Mouse (Mus musculus): ENCODE results near the gene Pawr. TPM values are rescaled to one million over a fixed set of nuclear protein-coding genes. Genes with fewer than 3 reads are reported as not detected.
A peak's percentile ranks its signal among the peaks of the same experiment; 100 is the strongest.

Pawr gene
- polyA plus RNA-seq, 1 experiment from 2014 or later = 7.2 TPM

GRCm38 (mm10) chr10:108315236-108315635 lies 16.7 kb upstream of the Pawr start:
- Histone ChIP-seq H3K36me3 (no peaks in the 10 kb centered on the region), H3K4me3 (no peak overlapping the region), H3K4me2 (no peak overlapping the region), H3K27ac (no peak overlapping the region), H3K9ac (no peak overlapping the region), H3K9me3 (replicated peaks) (no peaks in the 10 kb centered on the region), H3K27me3 (no peaks in the 10 kb centered on the region), H3K4me1 (replicated peaks) (no peaks in the 10 kb centered on the region)
- ATAC-seq (replicated peaks; ENCODE audit: insufficient number of reproducible peaks, insufficient read depth, low FRiP score, low read depth) = no peak
- 92% methylated on average over 7 of the region's 7 CpGs for WGBS

- Histone ChIP-seq H3K4me1 (replicated peaks) (peaks cover 8% of the 10 kb centered on the region), H3K4me3 (no peak overlapping the region), H3K36me3 (no peaks in the 10 kb centered on the region), H3K27ac (no peak overlapping the region), H3K9me3 (replicated peaks) (no peaks in the 10 kb centered on the region), H3K9ac (no peak overlapping the region), H3K27me3 (peaks cover 14% of the 10 kb centered on the region), H3K4me2 (no peak overlapping the region)
- WGBS = 79% methylated on average over 7 of the region's 7 CpGs
- ATAC-seq (replicated peaks; ENCODE audit: insufficient number of reproducible peaks, insufficient read depth, low FRiP score, low read depth) = no peak
These were observed 3.6 kb upstream of the Pawr start for GRCm38 (mm10) chr10:108328356-108328755.

DNA sequence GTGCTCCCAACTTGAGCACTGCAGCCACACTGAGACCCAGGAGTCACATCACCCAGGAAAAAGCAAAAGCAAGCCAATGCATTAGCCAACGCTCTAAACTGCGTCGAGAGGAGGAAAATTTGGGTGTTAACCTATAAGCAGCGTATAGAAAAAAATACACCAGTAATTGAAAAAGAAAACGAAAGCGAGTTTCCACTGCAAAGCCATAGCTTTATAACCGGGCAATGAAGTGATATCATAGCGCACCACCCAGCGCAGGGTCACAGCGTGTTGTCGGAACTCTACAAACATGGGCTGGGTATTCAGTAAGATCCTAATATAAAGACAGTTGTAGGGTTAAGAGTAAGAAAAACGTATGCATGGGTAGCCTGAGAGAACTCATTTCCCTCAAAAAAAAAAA lies 2.9 kb upstream of the Pawr start:
- Histone ChIP-seq H3K27me3 (peaks cover 14% of the 10 kb centered on the region), H3K9me3 (replicated peaks) (no peaks in the 10 kb centered on the region), H3K36me3 (no peaks in the 10 kb centered on the region), H3K4me2 (no peak overlapping the region), H3K9ac (no peak overlapping the region), H3K4me1 (replicated peaks) (peaks cover 10% of the 10 kb centered on the region), H3K4me3 (no peak overlapping the region), H3K27ac (no peak overlapping the region)
- 85% methylated on average over 12 of the region's 12 CpGs for WGBS
- no peak for ATAC-seq (replicated peaks; ENCODE audit: insufficient number of reproducible peaks, insufficient read depth, low FRiP score, low read depth)

DNA sequence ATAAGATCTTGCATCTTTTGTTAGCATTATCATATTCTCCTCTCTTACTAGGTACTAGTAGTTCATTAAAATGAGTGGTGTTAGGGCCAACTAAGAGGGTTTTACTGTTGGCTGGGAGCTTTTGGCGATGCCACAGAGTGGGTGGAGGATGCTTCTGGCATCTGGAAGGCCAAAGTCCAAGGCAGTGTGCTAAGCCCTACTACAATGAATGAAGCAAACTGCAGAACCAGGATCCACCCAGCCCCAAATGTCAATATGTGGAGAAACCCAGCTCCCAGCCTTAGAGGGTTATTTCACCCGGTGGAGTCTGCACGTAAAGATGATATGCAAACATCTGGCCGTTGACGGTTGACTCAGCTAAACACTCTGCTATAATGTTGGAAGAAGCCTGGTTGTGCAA lies 2.1 kb upstream of the Pawr start:
- no peak overlapping the region for H3K4me2 ChIP-seq
- 78% methylated on average over 5 of the region's 5 CpGs for WGBS
- peaks cover 14% of the 10 kb centered on the region for H3K27me3 ChIP-seq
- H3K36me3 ChIP-seq = no peaks in the 10 kb centered on the region
- no peak for ATAC-seq (replicated peaks; ENCODE audit: insufficient number of reproducible peaks, insufficient read depth, low FRiP score, low read depth)
- peaks cover 14% of the 10 kb centered on the region for H3K4me1 ChIP-seq (replicated peaks)
- no peak overlapping the region for H3K4me3 ChIP-seq
- H3K9me3 ChIP-seq (replicated peaks) = no peaks in the 10 kb centered on the region
- H3K27ac ChIP-seq = no peak overlapping the region
- no peak overlapping the region for H3K9ac ChIP-seq

- Histone ChIP-seq H3K4me3 (peak overlapping the region; percentile 94), H3K27ac (no peak overlapping the region), H3K9me3 (replicated peaks) (no peaks in the 10 kb centered on the region), H3K4me2 (peak overlapping the region; percentile 85), H3K27me3 (peaks cover 14% of the 10 kb centered on the region), H3K36me3 (no peaks in the 10 kb centered on the region), H3K4me1 (replicated peaks) (peaks cover 14% of the 10 kb centered on the region), H3K9ac (0 out of 2 replicates have a peak overlapping the region, but pooled peaks have one; percentile 21)
- no peak for ATAC-seq (replicated peaks; ENCODE audit: insufficient number of reproducible peaks, insufficient read depth, low FRiP score, low read depth)
- 14% methylated on average over 10 of the region's 10 CpGs for WGBS
These were observed 957 bp upstream of the Pawr start for GRCm38 (mm10) chr10:108330964-108331363.

GRCm38 (mm10) chr10:108332571-108333541 lies 935 bp downstream of the Pawr start:
- Histone ChIP-seq H3K4me2 (peak overlapping the region; percentile 85), H3K9me3 (replicated peaks) (no peaks in the 10 kb centered on the region), H3K27ac (peak overlapping the region; percentile 70), H3K9ac (peak overlapping the region; percentile 82), H3K36me3 (no peaks in the 10 kb centered on the region), H3K4me3 (peak overlapping the region; percentile 94), H3K4me1 (replicated peaks) (peaks cover 17% of the 10 kb centered on the region), H3K27me3 (peaks cover 14% of the 10 kb centered on the region)
- ATAC-seq (replicated peaks; ENCODE audit: insufficient number of reproducible peaks, insufficient read depth, low FRiP score, low read depth) = peak; percentile 63
- under 1% methylated on average over 123 of the region's 129 CpGs for whole genome bisulfite sequencing

DNA sequence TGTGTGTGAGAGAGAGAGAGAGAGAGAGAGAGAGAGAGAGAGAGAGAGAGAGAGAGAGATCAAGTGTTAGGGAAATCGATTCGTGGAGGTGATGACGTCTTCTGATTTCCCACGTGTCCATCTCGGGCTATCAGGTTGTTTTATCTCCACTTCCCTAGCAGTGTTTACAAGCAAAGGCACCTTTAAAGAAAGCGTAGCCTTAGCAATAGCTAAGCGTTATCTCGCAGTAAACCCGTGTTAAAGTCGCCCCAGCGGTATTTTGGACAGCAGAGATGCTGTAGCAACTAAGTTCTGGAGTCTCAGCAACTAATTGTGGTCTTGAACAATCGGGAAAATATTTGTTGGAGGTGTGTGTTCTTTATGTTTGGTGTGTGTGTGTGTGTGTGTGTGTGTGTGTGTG lies 1.7 kb downstream of the Pawr start:
- Histone ChIP-seq H3K9me3 (replicated peaks) (no peaks in the 10 kb centered on the region), H3K4me3 (peak overlapping the region; percentile 94), H3K9ac (peak overlapping the region; percentile 82; the same call in 1 of the 2 replicates), H3K4me1 (replicated peaks) (peaks cover 17% of the 10 kb centered on the region), H3K4me2 (peak overlapping the region; percentile 85), H3K27ac (no peak overlapping the region), H3K27me3 (peaks cover 14% of the 10 kb centered on the region), H3K36me3 (no peaks in the 10 kb centered on the region)
- no peak for ATAC-seq (replicated peaks; ENCODE audit: insufficient number of reproducible peaks, insufficient read depth, low FRiP score, low read depth)
- 6% methylated on average over 12 of the region's 12 CpGs for WGBS

- peak overlapping the region; percentile 94; the same call in 1 of the 2 replicates for H3K4me3 ChIP-seq
- peaks cover 14% of the 10 kb centered on the region for H3K27me3 ChIP-seq
- 28% methylated on average over 1 of the region's 1 CpGs for WGBS
- H3K27ac ChIP-seq = no peak overlapping the region
- no peak for ATAC-seq (replicated peaks; ENCODE audit: insufficient number of reproducible peaks, insufficient read depth, low FRiP score, low read depth)
- peaks cover 17% of the 10 kb centered on the region for H3K4me1 ChIP-seq (replicated peaks)
- peak overlapping the region; percentile 85 for H3K4me2 ChIP-seq
- H3K9me3 ChIP-seq (replicated peaks) = no peaks in the 10 kb centered on the region
- H3K9ac ChIP-seq = no peak overlapping the region
- no peaks in the 10 kb centered on the region for H3K36me3 ChIP-seq
These were observed 2.2 kb downstream of the Pawr start for GRCm38 (mm10) chr10:108334096-108334495.

DNA sequence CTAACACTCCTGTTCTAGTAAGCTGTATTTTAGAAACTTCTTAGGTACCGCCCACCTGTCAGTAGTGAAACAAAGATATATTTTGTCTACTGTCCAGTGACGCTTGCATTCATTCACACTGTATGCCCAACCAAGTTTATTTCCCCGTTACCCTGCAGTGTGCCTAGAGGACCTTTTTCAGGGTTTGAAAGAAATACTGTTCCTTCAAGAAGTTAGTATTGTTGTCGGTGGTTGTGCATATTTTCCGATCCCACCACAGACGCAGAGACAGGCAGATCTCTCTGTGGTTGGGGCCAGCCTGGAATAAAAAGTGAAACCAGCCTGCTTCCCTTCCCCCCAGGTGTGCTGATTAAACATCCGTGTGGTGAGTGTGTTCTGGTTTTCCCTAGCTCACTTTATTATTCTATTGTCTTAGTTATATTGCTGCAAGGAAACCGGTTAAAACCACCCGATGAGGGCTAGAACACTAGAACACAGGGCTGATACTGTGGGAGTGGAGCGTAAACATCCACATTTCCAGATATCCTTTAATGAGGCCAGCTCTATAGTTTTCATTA lies 3.9 kb downstream of the Pawr start:
- Histone ChIP-seq H3K36me3 (no peaks in the 10 kb centered on the region), H3K9ac (no peak overlapping the region), H3K9me3 (replicated peaks) (no peaks in the 10 kb centered on the region), H3K4me3 (no peak overlapping the region), H3K4me2 (no peak overlapping the region), H3K4me1 (replicated peaks) (peaks cover 17% of the 10 kb centered on the region), H3K27ac (no peak overlapping the region), H3K27me3 (peaks cover 7% of the 10 kb centered on the region)
- ATAC-seq (replicated peaks; ENCODE audit: insufficient number of reproducible peaks, insufficient read depth, low FRiP score, low read depth) = no peak
- WGBS = 83% methylated on average over 10 of the region's 10 CpGs

DNA sequence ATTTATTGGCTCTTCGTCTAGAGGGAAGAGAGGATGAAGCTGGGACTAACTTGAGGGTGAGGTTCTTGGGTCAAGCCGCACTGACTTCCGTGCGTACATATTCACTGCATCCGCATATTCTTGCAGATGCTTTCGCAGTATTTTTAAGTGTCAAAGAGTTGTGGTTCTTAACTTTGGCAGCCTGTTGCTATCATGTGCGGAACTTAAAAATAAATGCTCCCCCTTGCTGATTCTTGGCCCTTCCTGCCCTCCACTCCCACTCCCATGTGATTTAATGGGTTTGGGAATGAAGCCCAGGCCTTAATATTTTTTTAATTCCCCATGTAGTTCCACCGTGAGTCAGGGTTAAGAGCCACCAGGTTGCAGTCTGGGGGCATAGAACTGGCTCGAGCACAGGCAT lies 4.7 kb downstream of the Pawr start:
- Histone ChIP-seq H3K4me1 (replicated peaks) (peaks cover 11% of the 10 kb centered on the region), H3K4me3 (no peak overlapping the region), H3K27me3 (peaks cover under 1% of the 10 kb centered on the region; the same call in 1 of the 2 replicates), H3K4me2 (no peak overlapping the region), H3K9me3 (replicated peaks) (no peaks in the 10 kb centered on the region), H3K27ac (no peak overlapping the region), H3K36me3 (no peaks in the 10 kb centered on the region), H3K9ac (no peak overlapping the region)
- 75% methylated on average over 9 of the region's 9 CpGs for WGBS
- no peak for ATAC-seq (replicated peaks; ENCODE audit: insufficient number of reproducible peaks, insufficient read depth, low FRiP score, low read depth)

DNA sequence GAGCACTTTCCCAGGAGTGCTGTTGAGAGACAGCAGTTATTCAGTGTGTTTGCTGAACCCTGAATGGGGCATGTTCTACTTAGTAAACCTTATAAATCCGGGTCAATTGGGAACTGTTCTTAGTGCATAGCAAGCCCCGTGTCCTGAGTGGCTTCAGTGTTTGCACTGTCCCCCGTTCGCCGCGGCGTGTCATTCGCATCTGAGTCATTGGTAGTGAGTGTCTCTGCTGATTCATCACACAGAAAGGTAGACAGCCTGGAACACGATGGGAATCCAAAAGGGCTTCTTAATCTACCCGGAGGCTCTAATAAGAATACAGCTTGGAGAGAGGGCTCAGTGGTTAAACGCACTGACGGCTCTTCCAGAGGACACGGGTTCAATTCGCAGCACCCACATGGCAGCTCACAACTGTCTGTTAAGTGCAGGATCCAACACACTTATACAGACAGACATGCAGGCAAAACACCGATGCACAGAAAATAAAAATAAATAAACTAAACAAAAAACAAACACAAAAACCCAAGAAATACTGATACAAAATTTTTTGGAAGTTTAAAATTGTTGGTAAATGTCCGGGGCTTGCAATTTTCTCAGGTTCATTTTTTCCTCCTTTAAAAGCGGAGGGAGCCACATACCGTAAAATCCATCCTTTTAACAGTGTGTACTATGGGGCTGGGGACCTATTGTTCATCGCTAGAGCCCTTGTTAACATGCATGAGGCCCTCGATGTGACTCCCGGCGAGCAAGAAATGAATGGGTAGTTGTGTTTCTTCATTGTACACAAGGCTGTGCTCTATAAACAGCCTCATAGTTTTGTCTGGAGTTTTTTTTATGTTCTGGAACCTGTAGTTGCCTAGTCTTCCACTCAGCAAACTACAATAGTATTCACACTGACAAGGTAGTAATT lies 6.4 kb downstream of the Pawr start:
- Histone ChIP-seq H3K9me3 (replicated peaks) (no peaks in the 10 kb centered on the region), H3K9ac (no peak overlapping the region), H3K4me1 (replicated peaks) (peaks cover 9% of the 10 kb centered on the region), H3K27ac (no peak overlapping the region), H3K4me2 (no peak overlapping the region), H3K4me3 (no peak overlapping the region), H3K36me3 (no peaks in the 10 kb centered on the region), H3K27me3 (no peaks in the 10 kb centered on the region)
- ATAC-seq (replicated peaks; ENCODE audit: insufficient number of reproducible peaks, insufficient read depth, low FRiP score, low read depth) = no peak
- 89% methylated on average over 22 of the region's 22 CpGs for WGBS
